Mouse (Mus musculus) embryonic facial prominence, embryonic 15.5 days (tissue): ENCODE data around the gene 4921511M17Rik. TPM values are rescaled to one million over a fixed set of nuclear protein-coding genes. Genes with fewer than 3 reads are reported as not detected.
"Not testable (repeated sequence)": the region's sequence is repeated elsewhere in the genome, so short reads cannot be mapped to it uniquely, and the experiment has no call there.

ENCODE experiments used
- ATAC-seq: fragments of 200-750 bp; cut with Nextera tagmentation; 2 replicates; pipeline ENCODE4 v1.8.0; 2017; ENCODE audit warnings: low read depth, moderate TSS enrichment; ENCODE audit not compliant: insufficient number of reproducible peaks, low FRiP score, low TSS enrichment
- H3K27ac ChIP-seq: fragments of 300-500 bp; sonication (generic); replicated peaks from 2 replicates; pipeline ENCODE4 v1.5.1; 2015; ENCODE audit warnings: mild to moderate bottlenecking, inconsistent platforms
- H3K27me3 ChIP-seq: fragments of 300-500 bp; sonication (generic); 2 replicates; pipeline ENCODE4 v1.6.1; 2015; ENCODE audit warnings: inconsistent platforms
- H3K36me3 ChIP-seq: fragments of 300-500 bp; sonication (generic); 2 replicates; pipeline ENCODE4 v1.6.1; 2015; ENCODE audit warnings: mild to moderate bottlenecking, inconsistent platforms
- H3K4me1 ChIP-seq: fragments of 300-500 bp; sonication (generic); 2 replicates; pipeline ENCODE4 v1.6.1; 2015; ENCODE audit warnings: inconsistent platforms
- H3K4me2 ChIP-seq: fragments of 300-500 bp; sonication (generic); replicated peaks from 2 replicates; pipeline ENCODE4 v1.6.1; 2015; ENCODE audit warnings: mild to moderate bottlenecking, inconsistent platforms
- H3K4me3 ChIP-seq: fragments of 300-500 bp; sonication (generic); replicated peaks from 2 replicates; pipeline ENCODE4 v1.5.1; 2015; ENCODE audit warnings: mild to moderate bottlenecking, inconsistent platforms
- H3K9ac ChIP-seq: fragments of 300-500 bp; sonication (generic); 2 replicates; pipeline ENCODE4 v1.6.1; 2015; ENCODE audit warnings: inconsistent platforms
- H3K9me3 ChIP-seq: fragments of 300-500 bp; sonication (generic); replicated peaks from 2 replicates; pipeline ENCODE4 v1.6.1; 2016; ENCODE audit warnings: inconsistent platforms
- WGBS: fragments of 180-500 bp; shearing (Covaris S2); methylation state at CpG from one replicate; pipeline ENCODE4 v1.1.7; 2015; 5-methylcytosine and 5-hydroxymethylcytosine counted together
- polyA plus RNA-seq: library from polyadenylated mRNA; unstranded; fragments of >200 nt; fragmentation: Nextera tagmentation; extraction: Ambion mirVana; gene quantifications from 2 replicates; pipeline ENCODE4 v1.2.1, GENCODE M21; 2015

Gene 4921511M17Rik
- polyA plus RNA-seq: not detected in 2 replicates

DNA sequence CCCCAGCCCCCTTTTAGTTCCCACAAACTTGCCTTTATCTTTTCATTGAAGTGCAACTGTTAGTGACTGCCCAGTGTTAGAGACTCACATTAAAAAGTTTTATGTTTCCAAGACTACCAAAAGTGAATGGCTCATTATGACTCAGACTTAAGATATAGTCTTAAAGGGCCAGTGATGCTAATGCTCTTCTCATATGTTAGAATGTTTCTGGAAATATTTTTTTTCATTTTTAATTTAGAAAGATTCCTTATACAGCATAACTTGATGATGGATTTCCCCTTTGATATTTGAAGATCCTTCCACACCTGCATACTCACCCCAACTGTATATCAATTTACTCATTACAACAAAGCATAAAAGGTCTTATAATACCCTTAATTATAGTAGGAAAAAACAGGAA is at the start of gene 4921511M17Rik:
Gene 4921511M17Rik (minus strand): TSS at position 101 of the 400 bp plus-strand sequence.
- H3K36me3 ChIP-seq, ATAC-seq, H3K27me3 ChIP-seq, H3K9ac ChIP-seq, H3K4me3 ChIP-seq, H3K9me3 ChIP-seq, H3K4me1 ChIP-seq, H3K4me2 ChIP-seq, H3K27ac ChIP-seq: not testable (repeated sequence)

DNA sequence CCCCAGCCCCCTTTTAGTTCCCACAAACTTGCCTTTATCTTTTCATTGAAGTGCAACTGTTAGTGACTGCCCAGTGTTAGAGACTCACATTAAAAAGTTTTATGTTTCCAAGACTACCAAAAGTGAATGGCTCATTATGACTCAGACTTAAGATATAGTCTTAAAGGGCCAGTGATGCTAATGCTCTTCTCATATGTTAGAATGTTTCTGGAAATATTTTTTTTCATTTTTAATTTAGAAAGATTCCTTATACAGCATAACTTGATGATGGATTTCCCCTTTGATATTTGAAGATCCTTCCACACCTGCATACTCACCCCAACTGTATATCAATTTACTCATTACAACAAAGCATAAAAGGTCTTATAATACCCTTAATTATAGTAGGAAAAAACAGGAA is 21.3 kb upstream of the 4921511M17Rik start, which contains the start of gene Gm10057:
Gene Gm10057 (minus strand): TSS at position 101 of the 400 bp plus-strand sequence.
- H3K4me1 ChIP-seq, H3K4me3 ChIP-seq, H3K36me3 ChIP-seq, ATAC-seq, H3K4me2 ChIP-seq, H3K9ac ChIP-seq, H3K27me3 ChIP-seq, H3K27ac ChIP-seq, H3K9me3 ChIP-seq: not testable (repeated sequence)

DNA sequence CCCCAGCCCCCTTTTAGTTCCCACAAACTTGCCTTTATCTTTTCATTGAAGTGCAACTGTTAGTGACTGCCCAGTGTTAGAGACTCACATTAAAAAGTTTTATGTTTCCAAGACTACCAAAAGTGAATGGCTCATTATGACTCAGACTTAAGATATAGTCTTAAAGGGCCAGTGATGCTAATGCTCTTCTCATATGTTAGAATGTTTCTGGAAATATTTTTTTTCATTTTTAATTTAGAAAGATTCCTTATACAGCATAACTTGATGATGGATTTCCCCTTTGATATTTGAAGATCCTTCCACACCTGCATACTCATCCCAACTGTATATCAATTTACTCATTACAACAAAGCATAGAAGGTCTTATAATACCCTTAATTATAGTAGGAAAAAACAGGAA is 21.1 kb downstream of the 4921511M17Rik start, which contains the start of gene Samt1:
Gene Samt1 (minus strand): TSS at position 101 of the 400 bp plus-strand sequence.
- H3K27me3 ChIP-seq, H3K27ac ChIP-seq, H3K4me2 ChIP-seq, H3K9me3 ChIP-seq, H3K4me1 ChIP-seq, ATAC-seq, H3K4me3 ChIP-seq, H3K36me3 ChIP-seq, H3K9ac ChIP-seq: not testable (repeated sequence)

DNA sequence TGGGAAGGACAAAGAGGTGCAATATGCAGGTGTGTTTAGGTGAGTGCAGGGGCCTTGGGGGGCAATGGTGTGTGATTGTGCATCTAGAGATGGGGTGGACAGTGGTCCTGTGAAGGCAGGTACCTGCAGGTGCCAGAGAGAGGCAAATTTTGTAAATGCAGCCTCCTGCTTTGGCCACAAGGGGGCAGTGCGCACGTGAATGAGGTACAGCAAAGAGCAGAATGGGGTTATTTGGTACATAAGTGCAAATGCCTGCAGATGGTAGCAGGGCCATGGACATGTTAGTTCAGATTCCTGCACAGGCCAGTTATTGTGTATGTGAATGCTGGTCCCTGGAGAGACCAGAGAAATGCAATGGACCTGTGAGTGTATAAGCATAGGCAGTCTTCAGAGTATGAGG is 56.7 kb downstream of the 4921511M17Rik start:
- not testable (repeated sequence) for H3K4me2 ChIP-seq, H3K36me3 ChIP-seq, H3K4me1 ChIP-seq, H3K27ac ChIP-seq, H3K4me3 ChIP-seq, H3K9ac ChIP-seq, ATAC-seq, H3K9me3 ChIP-seq, H3K27me3 ChIP-seq
- no CpG with 5 or more reads among the region's 2 CpGs for WGBS

DNA sequence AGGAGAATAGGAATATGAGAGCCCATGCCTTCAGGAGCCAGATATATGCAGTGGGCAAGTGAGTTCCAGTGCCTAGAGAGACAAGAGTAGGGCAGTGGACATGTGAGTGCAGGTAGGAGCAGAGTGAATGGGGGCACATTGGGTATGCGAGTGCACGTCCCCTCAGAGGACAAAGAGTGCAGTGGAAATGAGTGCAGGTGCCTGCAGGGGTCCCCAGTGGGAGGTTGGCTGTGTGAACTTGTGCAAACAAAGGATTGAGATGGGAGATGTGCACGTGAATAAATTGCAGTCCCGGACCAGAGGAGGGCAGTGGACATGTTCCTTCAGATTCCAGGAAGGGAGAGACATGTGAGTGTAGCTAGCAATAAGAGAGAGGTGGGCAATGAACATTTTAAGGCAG is 57.2 kb downstream of the 4921511M17Rik start:
- H3K9me3 ChIP-seq, H3K27me3 ChIP-seq, H3K4me3 ChIP-seq, H3K4me2 ChIP-seq, H3K27ac ChIP-seq, H3K36me3 ChIP-seq, H3K9ac ChIP-seq, H3K4me1 ChIP-seq, ATAC-seq: not testable (repeated sequence)
- 36% methylated on average over 4 of the region's 4 CpGs for whole genome bisulfite sequencing

DNA sequence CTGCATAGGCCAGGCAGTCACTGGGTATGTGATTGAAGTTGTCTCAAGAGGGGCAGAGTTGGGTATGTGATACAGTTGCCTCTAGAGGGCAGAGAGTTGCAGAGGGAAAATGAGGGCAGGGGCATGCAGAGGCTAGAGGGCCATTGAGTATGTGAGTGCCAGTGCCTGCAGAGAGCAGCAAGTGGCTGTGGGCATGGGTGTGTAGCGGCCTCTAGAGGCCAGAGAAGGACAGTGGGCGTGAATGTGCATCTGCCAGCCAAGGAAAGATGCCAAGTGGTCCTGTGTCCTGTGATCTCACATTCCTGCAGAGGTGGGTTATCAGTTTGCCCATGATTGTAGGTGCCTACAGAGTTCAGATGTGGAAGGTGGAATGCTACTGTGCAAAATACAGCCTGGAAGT is 59.2 kb downstream of the 4921511M17Rik start:
- WGBS: 13% methylated on average over 2 of the region's 2 CpGs
- ATAC-seq: no peak
- H3K9ac ChIP-seq: no peak overlapping the region

More for the DNA sequence above, 59.2 kb downstream of the 4921511M17Rik start:
- H3K9me3 ChIP-seq: no peaks in the 10 kb centered on the region
- H3K4me1 ChIP-seq: no peaks in the 10 kb centered on the region
- H3K4me3 ChIP-seq: no peak overlapping the region
- H3K27ac ChIP-seq: no peak overlapping the region
- no peaks in the 10 kb centered on the region for H3K36me3 ChIP-seq
- H3K27me3 ChIP-seq: no peaks in the 10 kb centered on the region
- no peak overlapping the region for H3K4me2 ChIP-seq

Other genes with a start within 250 kb of the 4921511M17Rik start
- gene Spin2c, start 201.6 kb downstream of the 4921511M17Rik start, polyA plus RNA-seq: 20.5 and 21.8 TPM in 2 replicates
- not detected in 2 replicates for gene Samt1, start 21.2 kb downstream of the 4921511M17Rik start, polyA plus RNA-seq
- gene Gm10057, start 21.2 kb upstream of the 4921511M17Rik start, polyA plus RNA-seq: not detected in 2 replicates
- not detected in 2 replicates for gene Gm15140, start 86.9 kb upstream of the 4921511M17Rik start, polyA plus RNA-seq